Mouse (Mus musculus): ENCODE data around the gene Nr2e3. TPM values are rescaled to one million over a fixed set of nuclear protein-coding genes. Genes with fewer than 3 reads are reported as not detected.

Nr2e3 gene
- not detected in 2 replicates for polyA plus RNA-seq (2012)

DNA sequence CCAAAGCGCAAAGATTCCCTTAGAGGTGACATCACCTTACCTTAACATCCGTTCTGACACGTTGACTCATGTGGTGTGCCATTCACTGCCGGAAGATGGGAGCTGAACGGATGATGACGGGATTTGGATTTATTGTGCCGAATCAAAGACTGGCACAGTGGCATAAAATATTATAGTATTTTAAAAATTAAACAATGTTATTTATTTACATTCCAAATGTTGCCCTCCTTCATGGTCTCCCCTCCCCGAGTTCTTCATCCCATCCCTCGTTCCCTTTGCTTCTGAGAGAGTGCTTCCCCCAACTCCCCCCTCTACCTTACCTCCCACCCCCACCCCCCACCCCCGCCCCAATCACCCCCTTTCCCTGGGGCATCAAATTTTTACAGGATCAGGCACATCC, at the start of gene Nr2e3:
Gene Nr2e3, minus strand, starts transcription at position 101 of the 400 bp plus-strand sequence.

Other genes starting within 250 kb of the Nr2e3 start
- gene Senp8, start 209.9 kb downstream of the Nr2e3 start, polyA plus RNA-seq (2012): 0.12 and 0.23 TPM in 2 replicates
- gene Myo9a, start 209.8 kb downstream of the Nr2e3 start, polyA plus RNA-seq (2012): 0.59 and 1.1 TPM in 2 replicates